Mouse (Mus musculus) limb, embryonic 14.5 days (tissue): ENCODE measurements at regions not wholly inside any gene's neighbourhood (a gene's known extent, or its start where the extent isn't known, plus 50 kb on each side); places are given as distances from the start of the nearest gene placed in this dataset.

ENCODE experiments used
- ATAC-seq: fragments of 200-750 bp; cut with Nextera tagmentation; 2 replicates; pipeline ENCODE4 v1.8.0; 2017; ENCODE audit warnings: low read depth, moderate number of reproducible peaks, moderate TSS enrichment; ENCODE audit not compliant: low FRiP score
- DNase-seq: peaks from one replicate; pipeline ENCODE4 v3.0.0-alpha.2; 2015; ENCODE audit warnings: low spot score
- H3K27ac ChIP-seq: fragments of 300-500 bp; sonication (generic); replicated peaks from 2 replicates; pipeline ENCODE4 v1.5.1; 2014; ENCODE audit warnings: low read depth, mild to moderate bottlenecking, low read length, moderate library complexity, mixed read lengths
- H3K27me3 ChIP-seq: fragments of 300-500 bp; sonication (generic); 2 replicates; pipeline ENCODE4 v1.6.1; 2014; ENCODE audit warnings: low read length, mixed read lengths; ENCODE audit not compliant: control insufficient read depth, insufficient read depth
- H3K36me3 ChIP-seq: fragments of 300-500 bp; sonication (generic); 2 replicates; pipeline ENCODE4 v1.6.1; 2014; ENCODE audit warnings: mild to moderate bottlenecking, low read length, moderate library complexity, mixed read lengths; ENCODE audit not compliant: control insufficient read depth, insufficient read depth
- H3K4me1 ChIP-seq: fragments of 300-500 bp; sonication (generic); 2 replicates; pipeline ENCODE4 v1.6.1; 2014; ENCODE audit warnings: antibody characterized with exemption, low read length, mixed read lengths; ENCODE audit not compliant: control insufficient read depth, insufficient read depth
- H3K4me2 ChIP-seq: fragments of 300-500 bp; sonication (generic); replicated peaks from 2 replicates; pipeline ENCODE4 v1.6.1; 2014; ENCODE audit warnings: low read depth, mild to moderate bottlenecking, low read length, moderate library complexity; ENCODE audit not compliant: severe bottlenecking
- H3K4me3 ChIP-seq: fragments of 300-500 bp; sonication (generic); replicated peaks from 2 replicates; pipeline ENCODE4 v1.5.1; 2014; ENCODE audit warnings: low read length
- H3K9ac ChIP-seq: fragments of 300-500 bp; sonication (generic); 2 replicates; pipeline ENCODE4 v1.6.1; 2014; ENCODE audit warnings: mild to moderate bottlenecking, low read depth, low read length, moderate library complexity; ENCODE audit not compliant: severe bottlenecking
- H3K9me3 ChIP-seq: fragments of 300-500 bp; sonication (generic); 2 replicates; pipeline ENCODE4 v1.6.1; 2016; ENCODE audit warnings: low read length; ENCODE audit not compliant: control insufficient read depth
- POLR2A ChIP-seq: fragments of 200-500 bp; IDR thresholded peaks from 2 replicates; pipeline ENCODE4 v1.8.0; 2012; ENCODE audit warnings: inconsistent platforms, mild to moderate bottlenecking, moderate library complexity, borderline replicate concordance; ENCODE audit not compliant: insufficient read depth, insufficient read length; ENCODE audit errors: extremely low read depth
- WGBS: fragments of 180-500 bp; shearing (Covaris S2); extraction: QIAGEN DNeasy Blood & Tissue Kit; methylation state at CpG from one replicate; pipeline ENCODE4 v1.1.7; 2014; 5-methylcytosine and 5-hydroxymethylcytosine counted together

DNA sequence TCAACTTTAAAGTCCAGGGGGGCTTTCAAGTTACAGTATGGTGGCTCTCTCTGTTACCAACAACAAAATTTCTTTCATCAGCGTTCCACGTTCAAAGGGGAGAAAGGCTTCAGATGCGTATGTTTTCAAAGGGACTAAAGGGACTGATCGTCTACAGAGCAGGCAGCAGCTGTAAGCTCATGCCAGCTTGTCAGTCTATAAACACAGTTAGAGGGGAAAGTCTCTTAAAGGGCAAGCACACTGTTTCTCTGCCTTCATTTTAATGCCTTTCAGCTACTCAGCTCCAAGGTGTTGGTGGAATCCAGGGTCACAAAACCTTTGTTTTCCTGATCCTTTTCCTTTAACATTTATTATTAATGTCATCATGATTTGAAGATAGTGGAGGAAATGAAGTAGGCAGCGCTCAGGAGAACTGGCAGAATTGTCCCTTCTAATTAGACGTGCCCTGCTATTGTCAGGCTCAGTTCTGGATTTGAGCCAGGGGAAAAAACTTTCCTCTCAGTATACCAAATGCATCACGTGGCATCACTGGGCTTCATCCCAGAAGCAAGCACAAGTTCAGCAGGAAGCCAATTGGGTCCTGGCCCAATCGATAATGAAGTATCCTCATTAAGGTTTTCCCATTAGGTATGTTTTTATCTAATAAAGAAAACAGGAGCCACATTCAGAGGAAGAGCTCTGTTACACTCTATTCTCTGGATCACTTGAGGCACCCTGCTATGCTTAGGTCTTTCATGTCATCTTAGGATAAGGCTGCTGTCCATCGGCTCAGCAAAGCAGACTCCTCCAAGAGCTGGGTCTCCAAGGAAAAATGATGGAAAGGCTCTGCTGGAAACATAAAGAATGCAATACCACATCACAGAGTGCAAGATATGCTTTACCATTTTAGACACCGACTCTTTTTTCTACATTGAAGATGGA, 1093.8 kb downstream of the Sorcs3 start:
- Histone ChIP-seq H3K4me3 (no peak overlapping the region), H3K36me3 (no peaks in the 10 kb centered on the region), H3K4me1 (peaks cover 4% of the 10 kb centered on the region), H3K9ac (no peak overlapping the region), H3K27ac (no peak overlapping the region), H3K27me3 (no peaks in the 10 kb centered on the region), H3K9me3 (no peaks in the 10 kb centered on the region), H3K4me2 (no peak overlapping the region)
- peak; percentile 18 for DNase-seq
- WGBS: 39% methylated on average over 10 of the region's 10 CpGs
- no peak for ATAC-seq
- TF ChIP-seq POLR2A: no peak

DNA sequence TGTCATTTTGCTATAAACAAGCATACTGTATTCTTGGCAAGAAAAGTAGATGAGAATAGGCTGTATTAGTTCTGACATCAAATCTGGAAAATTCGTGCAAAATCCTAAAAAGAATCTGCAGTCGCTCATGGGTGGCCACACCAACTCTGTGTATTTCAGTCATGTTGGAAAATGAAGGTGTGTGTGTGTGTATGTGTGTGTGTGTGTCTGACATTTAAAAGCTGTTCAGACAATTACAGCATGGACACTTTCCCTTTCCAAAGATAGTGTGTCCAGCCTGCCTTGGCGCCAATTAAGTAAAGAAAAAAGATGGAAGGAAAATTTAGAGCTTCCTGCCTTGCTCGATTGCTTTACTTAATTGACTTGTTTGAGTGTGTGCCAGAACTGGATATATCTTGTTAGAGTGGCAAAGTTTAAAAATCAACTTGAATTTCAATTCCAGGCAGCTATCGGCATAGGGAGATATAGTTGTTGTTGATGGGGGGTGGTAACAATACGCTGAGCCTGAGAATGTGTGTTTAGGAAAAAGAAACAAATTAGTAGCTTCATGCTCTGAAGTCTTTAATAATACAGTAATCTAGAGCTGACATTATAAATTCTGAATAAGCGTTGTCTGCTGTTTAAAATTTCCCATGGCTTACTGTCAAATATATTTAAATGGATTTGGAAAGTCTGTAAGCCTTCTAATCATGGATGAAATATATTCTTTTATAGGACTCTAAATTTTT, 1095.7 kb downstream of the Sorcs3 start:
- WGBS: 63% methylated on average over 7 of the region's 7 CpGs
- Histone ChIP-seq H3K27me3 (no peaks in the 10 kb centered on the region), H3K4me2 (no peak overlapping the region), H3K36me3 (no peaks in the 10 kb centered on the region), H3K4me1 (peaks cover 4% of the 10 kb centered on the region), H3K4me3 (no peak overlapping the region), H3K9ac (no peak overlapping the region), H3K9me3 (no peaks in the 10 kb centered on the region), H3K27ac (no peak overlapping the region)
- TF ChIP-seq POLR2A: no peak
- ATAC-seq: no peak
- DNase-seq: no peak

DNA sequence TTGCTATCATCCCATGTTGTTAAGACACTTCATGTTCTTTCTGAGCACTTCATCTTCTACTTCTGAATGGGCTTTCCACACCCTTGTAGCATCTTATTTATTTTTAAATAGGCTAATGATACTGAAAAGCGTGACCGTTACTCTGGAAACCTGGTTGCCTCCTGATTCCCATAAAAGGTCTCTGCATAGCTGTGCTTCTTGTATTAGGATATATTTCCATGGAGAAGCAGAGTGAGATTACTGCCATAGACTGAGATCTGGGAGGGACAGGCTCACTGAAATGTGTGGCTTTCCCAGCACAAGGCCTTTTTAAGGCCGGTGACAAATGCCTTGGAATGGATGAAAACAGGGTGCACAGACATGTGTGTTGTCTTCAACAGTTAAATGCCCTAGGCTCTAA, 1100.0 kb downstream of the Sorcs3 start:
- no peak overlapping the region for H3K4me3 ChIP-seq
- no peaks in the 10 kb centered on the region for H3K27me3 ChIP-seq
- H3K4me1 ChIP-seq: no peaks in the 10 kb centered on the region
- DNase-seq: no peak
- no peak for TF ChIP-seq POLR2A
- 82% methylated on average over 3 of the region's 3 CpGs for WGBS
- H3K9ac ChIP-seq: no peak overlapping the region
- no peaks in the 10 kb centered on the region for H3K9me3 ChIP-seq
- no peaks in the 10 kb centered on the region for H3K36me3 ChIP-seq
- H3K4me2 ChIP-seq: no peak overlapping the region
- H3K27ac ChIP-seq: no peak overlapping the region
- ATAC-seq: no peak

DNA sequence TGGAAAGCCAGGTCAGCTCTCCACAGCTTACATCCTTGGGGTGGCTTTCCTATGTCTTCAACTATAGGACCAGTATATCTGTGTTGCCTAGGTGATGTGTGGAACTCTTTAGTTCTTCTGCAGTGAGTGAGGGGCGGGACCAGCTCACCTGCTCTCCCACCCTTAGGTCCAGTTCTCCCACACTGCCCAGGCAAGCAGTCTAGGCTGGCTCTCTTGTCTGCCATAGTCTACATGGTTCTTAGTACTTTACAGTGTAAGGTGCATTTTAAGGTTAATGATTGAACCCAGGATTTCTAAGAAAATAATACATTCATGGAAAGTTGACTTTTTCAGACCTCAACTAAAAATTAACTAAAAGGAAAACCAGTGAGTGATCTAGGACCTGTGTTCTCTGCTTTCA, 1108.4 kb downstream of the Sorcs3 start:
- no peaks in the 10 kb centered on the region for H3K36me3 ChIP-seq
- H3K9me3 ChIP-seq: no peaks in the 10 kb centered on the region
- 80% methylated on average over 1 of the region's 1 CpGs for WGBS
- H3K4me2 ChIP-seq: no peak overlapping the region
- ATAC-seq (no peak), DNase-seq (no peak)
- no peaks in the 10 kb centered on the region for H3K27me3 ChIP-seq
- H3K4me3 ChIP-seq: no peak overlapping the region
- no peaks in the 10 kb centered on the region for H3K4me1 ChIP-seq
- TF ChIP-seq POLR2A: no peak
- H3K9ac ChIP-seq: no peak overlapping the region
- H3K27ac ChIP-seq: no peak overlapping the region

DNA sequence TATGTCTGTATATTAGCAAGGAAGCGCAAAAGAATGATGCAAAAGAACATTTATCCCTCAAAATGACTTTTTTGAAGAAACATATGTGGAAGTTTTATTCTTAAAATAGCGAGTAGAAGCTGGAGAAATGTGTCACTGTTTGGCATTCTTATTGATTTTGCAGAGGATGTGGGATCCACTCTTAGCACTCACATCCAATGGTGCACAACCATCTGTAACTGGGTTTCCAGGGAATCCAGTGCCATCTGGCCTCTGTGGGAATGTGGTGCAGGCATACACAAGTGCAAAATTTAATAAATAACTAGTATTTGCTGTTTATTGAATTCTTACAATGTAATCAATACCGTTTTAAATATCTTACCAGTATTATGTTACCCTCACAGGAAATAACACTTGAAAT, 1153.8 kb downstream of the Sorcs3 start:
- H3K4me3 ChIP-seq: no peak overlapping the region
- 76% methylated on average over 3 of the region's 3 CpGs for WGBS

More for the DNA sequence above, 1153.8 kb downstream of the Sorcs3 start:
- Histone ChIP-seq H3K4me2 (no peak overlapping the region), H3K4me1 (no peaks in the 10 kb centered on the region), H3K36me3 (no peaks in the 10 kb centered on the region), H3K9me3 (no peaks in the 10 kb centered on the region), H3K9ac (no peak overlapping the region), H3K27ac (no peak overlapping the region), H3K27me3 (no peaks in the 10 kb centered on the region)
- ATAC-seq (no peak), DNase-seq (no peak)
- TF ChIP-seq POLR2A: no peak
